Mouse (Mus musculus) hindbrain, embryonic 13.5 days (tissue): ENCODE data around the gene Gm8439. TPM values are rescaled to one million over a fixed set of nuclear protein-coding genes. Genes with fewer than 3 reads are reported as not detected.
A peak's percentile ranks its signal among the peaks of the same experiment; 100 is the strongest.
"Not testable (repeated sequence)": the region's sequence is repeated elsewhere in the genome, so short reads cannot be mapped to it uniquely, and the experiment has no call there.

ENCODE experiments used
- ATAC-seq: fragments of 200-750 bp; cut with Nextera tagmentation; 2 replicates; pipeline ENCODE4 v1.8.0; 2017; ENCODE audit warnings: moderate TSS enrichment; ENCODE audit not compliant: low FRiP score
- H3K27ac ChIP-seq: fragments of 300-500 bp; sonication (generic); 2 replicates; pipeline ENCODE4 v1.5.1; 2015; ENCODE audit warnings: inconsistent platforms, mild to moderate bottlenecking, moderate library complexity
- H3K27me3 ChIP-seq: fragments of 300-500 bp; sonication (generic); 2 replicates; pipeline ENCODE4 v1.6.1; 2015; ENCODE audit warnings: mild to moderate bottlenecking, inconsistent platforms
- H3K36me3 ChIP-seq: fragments of 300-500 bp; sonication (generic); 2 replicates; pipeline ENCODE4 v1.6.1; 2015; ENCODE audit warnings: mild to moderate bottlenecking, inconsistent platforms
- H3K4me1 ChIP-seq: fragments of 300-500 bp; sonication (generic); replicated peaks from 2 replicates; pipeline ENCODE4 v1.6.1; 2015; ENCODE audit warnings: inconsistent platforms
- H3K4me2 ChIP-seq: fragments of 300-500 bp; sonication (generic); 2 replicates; pipeline ENCODE4 v1.6.1; 2015; ENCODE audit warnings: inconsistent platforms, mild to moderate bottlenecking, moderate library complexity
- H3K4me3 ChIP-seq: fragments of 300-500 bp; sonication (generic); 2 replicates; pipeline ENCODE4 v1.5.1; 2015; ENCODE audit warnings: mild to moderate bottlenecking, inconsistent platforms
- H3K9ac ChIP-seq: fragments of 300-500 bp; sonication (generic); 2 replicates; pipeline ENCODE4 v1.6.1; 2015; ENCODE audit warnings: mild to moderate bottlenecking, inconsistent platforms
- H3K9me3 ChIP-seq: fragments of 300-500 bp; sonication (generic); 2 replicates; pipeline ENCODE4 v1.6.1; 2016; ENCODE audit warnings: inconsistent platforms
- WGBS: fragments of 180-500 bp; shearing (Covaris S2); methylation state at CpG from one replicate; pipeline ENCODE4 v1.1.7; 2015; 5-methylcytosine and 5-hydroxymethylcytosine counted together
- polyA plus RNA-seq: library from polyadenylated mRNA; unstranded; fragments of >200 nt; fragmentation: Nextera tagmentation; extraction: Ambion mirVana; gene quantifications from 2 replicates; pipeline ENCODE4 v1.2.1, GENCODE M21; 2015

Gene Gm8439
- polyA plus RNA-seq, 1 experiment from 2014 or later: not detected

DNA sequence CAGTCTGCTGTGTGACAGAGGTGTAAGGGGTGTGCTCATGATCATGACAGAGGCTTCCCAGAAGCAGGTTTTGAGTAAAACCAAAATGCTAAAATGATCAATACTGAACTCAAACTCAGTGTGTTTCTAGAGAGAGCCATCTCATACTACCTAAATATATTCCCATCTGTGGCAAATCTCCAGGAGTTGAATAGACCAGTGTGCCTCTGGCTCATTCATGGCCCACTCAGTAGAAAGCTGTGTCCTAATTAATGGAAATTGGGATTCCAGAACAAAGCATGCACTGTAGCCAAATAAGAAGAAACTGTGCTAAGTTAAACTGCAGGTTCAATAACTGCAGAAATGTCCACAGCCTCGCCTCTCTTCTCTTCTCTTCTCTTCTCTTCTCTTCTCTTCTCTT is 1.6 kb upstream of the Gm8439 start:
- Histone ChIP-seq H3K36me3 (no peaks in the 10 kb centered on the region), H3K4me1 (peaks cover 4% of the 10 kb centered on the region), H3K4me3 (no peak overlapping the region), H3K27me3 (peaks cover 18% of the 10 kb centered on the region), H3K4me2 (no peak overlapping the region), H3K9ac (no peak overlapping the region), H3K27ac (no peak overlapping the region), H3K9me3 (no peaks in the 10 kb centered on the region)
- no peak for ATAC-seq
- 61% methylated on average over 1 of the region's 1 CpGs for WGBS

DNA sequence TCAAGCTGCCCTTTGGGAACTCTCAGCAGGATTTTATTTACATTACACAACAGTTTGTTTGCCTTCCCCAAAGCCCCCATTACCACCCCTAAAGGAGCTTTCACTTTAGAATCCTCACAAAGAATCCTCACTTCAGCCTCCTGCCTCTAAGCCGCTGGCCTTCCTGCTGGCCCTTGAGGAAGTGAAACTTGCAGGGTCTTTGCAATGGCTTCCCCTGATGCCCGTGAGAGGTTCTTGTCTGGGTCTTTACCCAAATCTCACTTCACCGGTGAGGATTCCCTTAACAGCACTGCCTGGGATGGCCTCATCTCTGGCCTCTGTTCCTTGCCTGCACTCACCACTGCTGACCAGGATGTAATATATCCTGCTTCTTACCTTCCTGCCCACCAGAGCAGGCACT is 525 bp downstream of the Gm8439 start:
- H3K4me2 ChIP-seq: no peak overlapping the region
- H3K27ac ChIP-seq: no peak overlapping the region
- no peak overlapping the region for H3K4me3 ChIP-seq
- peaks cover 18% of the 10 kb centered on the region for H3K27me3 ChIP-seq
- peaks cover 4% of the 10 kb centered on the region for H3K4me1 ChIP-seq
- no peak overlapping the region for H3K9ac ChIP-seq
- 14% methylated on average over 3 of the region's 3 CpGs for WGBS
- H3K36me3 ChIP-seq: no peaks in the 10 kb centered on the region
- H3K9me3 ChIP-seq: no peaks in the 10 kb centered on the region
- ATAC-seq: no peak

DNA sequence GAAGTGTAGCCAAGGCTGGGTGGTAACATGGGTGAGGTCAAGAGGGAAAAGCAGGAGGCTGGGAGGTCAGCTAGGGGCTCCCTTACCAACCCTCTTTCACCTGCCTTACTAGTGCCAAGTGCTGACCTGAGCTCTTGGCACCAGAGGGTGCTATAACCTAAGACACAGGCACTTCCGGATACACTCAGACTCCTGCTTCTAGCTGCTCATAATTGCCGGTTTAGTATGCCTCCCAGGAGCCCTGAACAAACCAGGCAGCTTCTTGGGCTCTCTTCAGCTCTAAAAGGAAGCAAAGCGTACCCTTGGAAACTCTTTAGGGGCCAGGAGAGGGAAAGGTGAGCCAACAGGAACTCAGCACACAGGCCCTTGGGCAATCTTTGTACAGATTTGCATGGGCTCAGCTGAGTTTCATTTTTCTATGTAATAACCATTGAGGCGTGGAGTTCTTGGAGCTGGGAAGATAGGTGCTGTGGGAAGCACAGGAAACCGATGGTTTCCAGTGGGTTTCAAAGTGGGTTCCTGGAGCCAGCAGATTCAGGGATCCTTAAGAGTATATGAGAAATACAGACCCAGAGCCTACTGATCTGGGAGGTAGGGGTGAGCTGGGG is 1.4 kb downstream of the Gm8439 start:
- peak; percentile 91 for ATAC-seq

DNA sequence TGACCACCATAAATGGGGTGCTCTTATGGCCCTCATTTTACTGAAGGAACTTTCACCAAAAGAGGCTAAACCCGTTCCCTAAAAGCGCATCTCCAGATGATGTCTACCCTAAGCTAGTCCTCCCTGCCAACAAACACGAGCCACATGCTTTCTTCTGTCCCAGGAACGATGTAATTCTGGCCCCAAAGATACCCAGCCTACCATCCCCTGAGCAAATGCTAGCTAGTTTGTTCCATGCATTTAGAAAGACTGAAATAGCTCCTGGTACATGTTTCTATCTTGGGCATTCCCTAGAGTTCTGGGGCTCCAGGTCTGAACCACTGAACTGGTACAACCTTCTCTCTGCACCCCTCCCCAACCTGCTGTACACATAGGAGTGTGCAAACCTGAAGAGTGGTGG is 2.4 kb downstream of the Gm8439 start:
- no peak overlapping the region for H3K4me3 ChIP-seq
- peaks cover 4% of the 10 kb centered on the region for H3K4me1 ChIP-seq
- 87% methylated on average over 4 of the region's 4 CpGs for WGBS

More for the DNA sequence above, 1.4 kb downstream of the Gm8439 start:
- H3K4me2 ChIP-seq: no peak overlapping the region
- H3K4me1 ChIP-seq: peaks cover 4% of the 10 kb centered on the region
- peaks cover 18% of the 10 kb centered on the region for H3K27me3 ChIP-seq
- H3K36me3 ChIP-seq: no peaks in the 10 kb centered on the region
- 0 out of 2 replicates have a peak overlapping the region, but pooled peaks have one; percentile 31 for H3K9ac ChIP-seq
- WGBS: 35% methylated on average over 5 of the region's 5 CpGs
- H3K9me3 ChIP-seq: no peaks in the 10 kb centered on the region
- H3K27ac ChIP-seq: no peak overlapping the region
- H3K4me3 ChIP-seq: no peak overlapping the region

DNA sequence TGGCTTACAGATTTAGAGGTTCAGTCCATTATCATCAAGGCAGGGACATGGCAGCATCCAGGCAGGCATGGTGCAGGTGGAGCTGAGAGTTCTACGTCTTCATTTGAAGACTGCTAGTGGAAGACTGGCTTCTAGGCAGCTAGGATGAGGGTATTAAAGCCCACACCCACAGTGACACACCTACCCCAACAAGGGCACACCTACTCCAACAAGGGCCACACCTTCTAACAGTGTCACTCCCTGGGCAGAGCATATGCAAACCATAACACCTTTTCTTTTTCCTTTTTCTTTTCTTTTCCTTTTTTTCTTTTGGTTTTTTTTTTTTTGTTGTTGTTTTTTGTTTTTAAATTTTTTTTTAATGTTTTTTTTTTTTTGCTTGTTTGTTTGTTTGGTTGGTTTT is 7.7 kb downstream of the Gm8439 start:
- H3K9ac ChIP-seq: not testable (repeated sequence)

More for the DNA sequence above, 2.4 kb downstream of the Gm8439 start:
- Histone ChIP-seq H3K27me3 (peaks cover 18% of the 10 kb centered on the region), H3K9me3 (no peaks in the 10 kb centered on the region), H3K9ac (no peak overlapping the region), H3K36me3 (no peaks in the 10 kb centered on the region), H3K4me2 (no peak overlapping the region), H3K27ac (no peak overlapping the region)
- ATAC-seq: no peak

DNA sequence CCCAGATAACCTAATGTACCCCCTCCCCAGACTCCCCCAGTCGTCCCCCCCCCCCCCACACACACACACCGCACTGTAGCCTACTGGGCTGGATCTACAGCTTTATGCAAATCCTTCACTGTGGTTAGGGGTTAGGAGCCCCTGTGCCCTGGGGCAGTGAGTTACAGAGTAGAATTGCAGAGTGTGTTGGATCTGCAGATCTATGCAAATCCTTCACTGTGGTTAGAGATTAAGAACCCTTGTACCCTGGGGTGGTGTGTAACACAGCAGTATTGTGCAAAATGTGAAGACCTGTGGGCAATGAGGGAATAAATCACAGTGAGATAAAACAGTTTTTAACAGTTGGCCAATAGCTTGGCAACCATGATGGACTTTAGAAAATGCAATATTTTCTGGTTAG is 10.4 kb downstream of the Gm8439 start:
- no peaks in the 10 kb centered on the region for H3K9me3 ChIP-seq
- H3K36me3 ChIP-seq: no peaks in the 10 kb centered on the region
- no peaks in the 10 kb centered on the region for H3K27me3 ChIP-seq
- whole genome bisulfite sequencing: 21% methylated on average over 2 of the region's 2 CpGs
- H3K27ac ChIP-seq: no peak overlapping the region
- no peaks in the 10 kb centered on the region for H3K4me1 ChIP-seq
- H3K9ac ChIP-seq: no peak overlapping the region
- no peak overlapping the region for H3K4me3 ChIP-seq
- no peak for ATAC-seq
- H3K4me2 ChIP-seq: no peak overlapping the region

More for the DNA sequence above, 7.7 kb downstream of the Gm8439 start:
- H3K9me3 ChIP-seq, ATAC-seq, H3K36me3 ChIP-seq, H3K4me1 ChIP-seq, H3K4me2 ChIP-seq, H3K27ac ChIP-seq, H3K27me3 ChIP-seq, H3K4me3 ChIP-seq: not testable (repeated sequence)
- WGBS: 90% methylated on average over 1 of the region's 1 CpGs

DNA sequence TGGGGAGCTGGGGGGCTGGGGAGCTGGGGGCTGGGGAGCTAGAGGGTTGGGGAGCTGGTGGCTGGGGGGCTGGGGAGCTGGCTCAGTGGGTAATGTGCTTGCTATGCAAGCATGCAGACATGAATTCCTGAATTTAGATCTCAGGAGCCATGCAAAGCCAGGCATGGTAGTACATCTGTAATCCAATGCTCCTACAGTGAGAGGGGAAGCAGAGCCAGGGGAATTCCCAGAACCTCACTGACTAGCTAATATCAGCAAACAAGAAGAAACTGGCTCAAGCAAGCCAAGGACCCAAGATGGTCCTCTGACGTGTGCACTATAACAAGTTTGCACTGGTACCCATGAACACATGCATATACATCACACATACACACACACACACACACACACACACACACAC is 13.2 kb downstream of the Gm8439 start:
- Histone ChIP-seq H3K4me2 (no peak overlapping the region), H3K4me3 (no peak overlapping the region), H3K4me1 (no peaks in the 10 kb centered on the region), H3K27ac (no peak overlapping the region), H3K27me3 (no peaks in the 10 kb centered on the region), H3K9me3 (no peaks in the 10 kb centered on the region), H3K9ac (no peak overlapping the region), H3K36me3 (no peaks in the 10 kb centered on the region)
- 75% methylated on average over 1 of the region's 1 CpGs for WGBS
- ATAC-seq: no peak

DNA sequence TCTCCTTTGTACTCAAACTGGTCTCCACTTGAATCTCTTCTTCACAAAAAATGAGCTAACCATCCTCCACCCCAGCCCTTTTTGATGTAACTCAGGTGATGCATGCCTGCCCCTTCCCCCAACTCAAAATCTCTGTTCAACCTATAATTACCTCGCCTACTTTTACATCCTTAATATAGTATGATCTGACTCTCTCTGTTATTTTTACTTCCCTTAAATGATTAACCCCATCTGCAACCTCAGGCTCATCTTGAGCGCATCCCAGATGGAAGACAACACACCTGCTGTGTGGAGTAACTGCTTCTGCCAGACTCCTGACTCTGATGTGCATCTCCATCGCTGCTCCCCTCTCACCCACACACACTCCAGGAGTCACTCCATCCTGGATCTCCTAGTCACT is 14.1 kb downstream of the Gm8439 start:
- WGBS: 82% methylated on average over 3 of the region's 3 CpGs
- H3K4me3 ChIP-seq: no peak overlapping the region
- ATAC-seq: no peak
- H3K9me3 ChIP-seq: no peaks in the 10 kb centered on the region
- H3K27ac ChIP-seq: no peak overlapping the region
- no peak overlapping the region for H3K4me2 ChIP-seq
- no peak overlapping the region for H3K9ac ChIP-seq
- no peaks in the 10 kb centered on the region for H3K27me3 ChIP-seq
- H3K4me1 ChIP-seq: peaks cover 6% of the 10 kb centered on the region; the same call in 1 of the 2 replicates
- no peaks in the 10 kb centered on the region for H3K36me3 ChIP-seq

DNA sequence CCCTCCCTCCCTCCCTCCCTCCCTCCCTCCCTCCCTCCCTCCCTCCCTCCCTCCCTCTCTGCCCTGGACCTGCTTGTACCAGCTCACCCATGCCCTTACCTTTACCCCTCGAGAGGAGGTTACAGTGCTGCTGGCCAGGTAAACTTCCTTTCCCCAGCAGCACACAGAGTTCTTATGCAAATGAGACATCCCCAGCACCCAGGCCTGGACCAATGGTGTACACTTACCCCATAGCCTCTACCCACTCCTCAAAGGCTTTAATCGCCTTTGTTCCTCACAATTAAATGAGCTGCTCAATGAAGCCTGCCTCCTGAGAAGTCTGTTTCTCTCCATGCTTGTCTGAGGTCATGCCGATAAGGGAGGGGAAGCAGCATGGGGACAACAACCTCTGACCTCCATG is 18.4 kb downstream of the Gm8439 start:
- H3K36me3 ChIP-seq: no peaks in the 10 kb centered on the region
- no peak overlapping the region for H3K4me2 ChIP-seq
- H3K4me1 ChIP-seq: peaks cover 6% of the 10 kb centered on the region; the same call in 1 of the 2 replicates
- H3K9ac ChIP-seq: no peak overlapping the region
- peak; percentile 50; the same call in 1 of the 2 replicates for ATAC-seq
- H3K27me3 ChIP-seq: no peaks in the 10 kb centered on the region
- H3K4me3 ChIP-seq: no peak overlapping the region
- no peaks in the 10 kb centered on the region for H3K9me3 ChIP-seq
- 18% methylated on average over 2 of the region's 3 CpGs for WGBS
- no peak overlapping the region; the same call in 1 of the 2 replicates for H3K27ac ChIP-seq

DNA sequence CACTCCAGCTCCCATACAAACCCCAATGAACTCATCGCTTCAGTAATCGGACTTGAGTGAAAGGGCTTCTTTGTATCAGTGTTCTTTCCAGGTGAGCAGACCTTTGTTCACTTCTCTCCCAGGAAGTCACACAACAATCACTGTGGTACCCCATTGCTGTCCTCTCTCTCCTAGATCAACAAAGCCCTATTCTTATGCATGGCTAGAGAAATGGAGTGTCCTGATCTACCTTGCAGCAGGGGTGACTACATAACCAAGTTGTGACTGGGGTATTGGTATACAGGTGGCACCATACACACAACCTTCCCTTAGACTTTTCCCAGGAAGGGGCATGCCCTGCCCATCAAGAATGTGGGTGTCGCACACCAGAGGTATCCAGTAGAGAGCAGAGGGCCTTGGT is 22.5 kb downstream of the Gm8439 start:
- Histone ChIP-seq H3K27ac (no peak overlapping the region), H3K4me3 (no peak overlapping the region), H3K9ac (no peak overlapping the region), H3K4me2 (no peak overlapping the region), H3K9me3 (no peaks in the 10 kb centered on the region), H3K4me1 (peaks cover 31% of the 10 kb centered on the region), H3K27me3 (no peaks in the 10 kb centered on the region), H3K36me3 (no peaks in the 10 kb centered on the region)
- no peak for ATAC-seq
- WGBS: 73% methylated on average over 3 of the region's 3 CpGs

DNA sequence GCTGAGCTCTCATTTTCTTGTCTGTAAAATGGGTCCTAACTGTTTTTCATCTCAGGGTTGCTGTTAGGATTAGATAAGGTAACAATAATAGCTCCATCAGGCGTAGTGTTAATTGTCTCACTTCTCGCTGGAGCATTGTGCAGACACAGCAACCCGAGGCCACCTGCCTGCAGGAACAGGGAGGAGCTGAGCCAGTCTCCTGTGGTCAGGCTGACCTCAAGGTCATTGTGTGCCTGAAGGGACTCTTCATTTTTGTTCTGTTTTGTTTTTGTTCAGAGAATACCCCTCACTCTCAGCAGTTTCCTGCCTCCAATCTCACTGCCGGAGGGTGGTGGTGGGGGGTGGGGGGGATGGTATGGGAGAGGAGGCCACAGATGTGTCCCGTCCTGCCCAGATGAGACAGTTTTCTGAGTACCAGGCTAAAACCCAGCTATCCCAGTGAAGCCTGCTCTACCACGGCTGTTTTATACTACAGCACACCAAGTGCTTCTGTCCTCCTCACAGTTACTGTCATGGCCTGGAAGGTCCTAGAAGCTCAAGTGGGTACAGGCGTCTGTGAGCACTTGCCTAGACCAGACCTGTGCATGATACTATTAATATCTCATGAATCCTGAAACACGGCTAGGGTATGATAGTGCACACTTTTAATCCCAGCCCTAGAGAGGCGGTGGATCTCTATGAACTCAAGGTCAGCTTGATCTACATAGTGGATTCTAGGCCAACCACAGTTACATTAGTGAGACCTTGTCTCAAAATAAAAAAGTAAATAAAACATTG is 23.9 kb downstream of the Gm8439 start:
- Histone ChIP-seq H3K27me3 (no peaks in the 10 kb centered on the region), H3K4me1 (peaks cover 31% of the 10 kb centered on the region), H3K9ac (no peak overlapping the region), H3K9me3 (no peaks in the 10 kb centered on the region), H3K27ac (no peak overlapping the region), H3K36me3 (no peaks in the 10 kb centered on the region), H3K4me2 (no peak overlapping the region), H3K4me3 (no peak overlapping the region)
- ATAC-seq: no peak
- 22% methylated on average over 9 of the region's 9 CpGs for WGBS

DNA sequence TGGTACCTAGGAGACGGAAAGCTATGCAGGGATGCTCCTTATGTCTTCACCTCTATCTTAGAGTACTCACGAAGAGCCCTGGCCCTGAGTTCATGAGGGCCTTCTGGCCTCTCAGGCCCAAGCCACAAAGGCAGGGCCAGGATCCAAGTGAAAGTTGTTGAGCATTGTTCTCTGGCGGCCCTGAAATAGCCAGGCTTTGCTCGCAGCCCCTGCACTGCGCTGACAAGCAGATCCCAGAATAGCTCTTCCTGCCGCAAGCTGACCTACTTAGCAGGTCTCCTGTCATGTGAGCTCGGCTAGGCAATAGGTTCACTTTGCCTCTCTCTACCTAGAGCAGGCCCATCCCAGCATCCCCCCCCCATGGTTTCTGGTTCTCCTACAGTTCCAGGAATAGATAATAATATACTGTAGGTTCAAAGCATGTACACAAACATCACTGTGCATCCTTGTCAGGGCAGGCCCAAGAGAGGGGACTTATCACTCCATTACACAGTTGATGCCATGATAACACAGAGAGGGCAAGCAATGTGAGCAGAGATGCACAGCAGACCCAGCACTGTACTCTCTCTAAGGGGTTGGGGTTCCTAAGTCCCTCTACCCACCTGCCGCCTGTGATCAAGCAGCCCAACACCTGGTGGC is 25.3 kb downstream of the Gm8439 start:
- ATAC-seq: 0 out of 2 replicates have a peak, but pooled peaks have one; percentile 12
- WGBS: 51% methylated on average over 8 of the region's 8 CpGs
- Histone ChIP-seq H3K4me1 (peaks cover 31% of the 10 kb centered on the region), H3K4me2 (no peak overlapping the region), H3K9ac (no peak overlapping the region), H3K9me3 (no peaks in the 10 kb centered on the region), H3K27ac (peak overlapping the region; percentile 44), H3K4me3 (no peak overlapping the region), H3K27me3 (no peaks in the 10 kb centered on the region), H3K36me3 (no peaks in the 10 kb centered on the region)
